Mouse (Mus musculus) MEL (cell line): ENCODE results near the gene Olfr924. TPM values are rescaled to one million over a fixed set of nuclear protein-coding genes. Genes with fewer than 3 reads are reported as not detected.

Experiments
- DNase-seq: peaks from one replicate; pipeline ENCODE4 v3.0.0; 2011; ENCODE audit warnings: low read depth, low spot score
- H3K27ac ChIP-seq: 2 replicates; pipeline ENCODE4 v1.5.1; 2012; ENCODE audit warnings: low read depth, mild to moderate bottlenecking, control low read depth, low read length, moderate library complexity; ENCODE audit not compliant: control insufficient read depth
- H3K27me3 ChIP-seq, 2 experiments: fragments of 150-350 bp in 1 of 2; sonication (generic) in 1 of 2; 2 replicates each; pipeline ENCODE4 v1.6.1; 2012; ENCODE audit warnings: low read length in 2 of 2, mild to moderate bottlenecking in 2 of 2, improper control_type of control experiment in 1 of 2, moderate library complexity in 1 of 2; ENCODE audit not compliant: insufficient read depth in 2 of 2, control insufficient read depth in 1 of 2
- H3K36me3 ChIP-seq, 2 experiments: 2 replicates each; pipeline ENCODE4 v1.6.1; 2012 to 2014; ENCODE audit warnings: low read length in 2 of 2, improper control_type of control experiment in 1 of 2, inconsistent platforms in 1 of 2, mild to moderate bottlenecking in 1 of 2; ENCODE audit not compliant: insufficient read depth in 2 of 2, control insufficient read depth in 1 of 2
- H3K4me1 ChIP-seq, 2 experiments: fragments of 150-350 bp in 1 of 2; sonication (generic) in 1 of 2; 2 replicates each; pipeline ENCODE4 v1.6.1; 2012; ENCODE audit warnings: low read length in 2 of 2, improper control_type of control experiment in 1 of 2, mild to moderate bottlenecking in 1 of 2; ENCODE audit not compliant: insufficient read depth in 2 of 2, control insufficient read depth in 1 of 2
- H3K4me3 ChIP-seq, 2 experiments: fragments of 150-350 bp in 1 of 2; sonication (generic) in 1 of 2; 2 replicates each; pipeline ENCODE4 v1.5.1; 2012; ENCODE audit warnings: low read depth in 2 of 2, low read length in 2 of 2, mild to moderate bottlenecking in 2 of 2, moderate library complexity in 2 of 2, control low read depth in 1 of 2, improper control_type of control experiment in 1 of 2; ENCODE audit not compliant: control insufficient read depth in 1 of 2, insufficient read depth in 1 of 2
- H3K79me2 ChIP-seq: 2 replicates; pipeline ENCODE4 v1.6.1; 2012; ENCODE audit warnings: mild to moderate bottlenecking, low read length, moderate library complexity; ENCODE audit not compliant: control insufficient read depth, poor library complexity, insufficient read depth
- H3K9ac ChIP-seq: 2 replicates; pipeline ENCODE4 v1.6.1; 2012; ENCODE audit warnings: low read depth, mild to moderate bottlenecking, control low read depth, low read length, moderate library complexity; ENCODE audit not compliant: control insufficient read depth, poor library complexity, severe bottlenecking
- H3K9me3 ChIP-seq: fragments of 150-350 bp; sonication (generic); replicated peaks from 2 replicates; pipeline ENCODE4 v1.6.1; 2012; ENCODE audit warnings: mild to moderate bottlenecking, low read length, improper control_type of control experiment, moderate library complexity; ENCODE audit not compliant: insufficient read depth
- CHD1 ChIP-seq: IDR thresholded peaks from 2 replicates; pipeline ENCODE4 v1.6.1; 2012; ENCODE audit warnings: low read depth, mild to moderate bottlenecking, inconsistent platforms, low read length, improper control_type of control experiment
- CHD2 ChIP-seq: IDR thresholded peaks from 2 replicates; pipeline ENCODE4 v1.6.1; 2011; ENCODE audit warnings: low read length, improper control_type of control experiment
- CTCF ChIP-seq, 3 experiments: IDR thresholded peaks in 2 of 3; conservative IDR thresholded peaks in 1 of 3; 2 replicates each; pipeline ENCODE4 v1.5.1; 2011 to 2012; ENCODE audit warnings: low read length in 3 of 3, low read depth in 2 of 3, mild to moderate bottlenecking in 2 of 3, improper control_type of control experiment in 1 of 3, inconsistent platforms in 1 of 3, mixed read lengths in 1 of 3, moderate library complexity in 1 of 3; ENCODE audit not compliant: control insufficient read depth in 1 of 3, insufficient read depth in 1 of 3, poor library complexity in 1 of 3, severe bottlenecking in 1 of 3
- ELF1 ChIP-seq: IDR thresholded peaks from 2 replicates; pipeline ENCODE4 v1.6.1; 2014; ENCODE audit warnings: low read depth, mild to moderate bottlenecking, inconsistent platforms, low read length, improper control_type of control experiment, moderate library complexity
- EP300 ChIP-seq, 2 experiments: IDR thresholded peaks; 2 replicates each; pipeline ENCODE4 v1.6.1; 2011; ENCODE audit warnings: improper control_type of control experiment in 2 of 2, low read length in 2 of 2, low read depth in 1 of 2, mild to moderate bottlenecking in 1 of 2
- ETS1 ChIP-seq: IDR thresholded peaks from 2 replicates; pipeline ENCODE4 v1.6.1; 2012; ENCODE audit warnings: low read depth, mild to moderate bottlenecking, inconsistent platforms, low read length, improper control_type of control experiment, moderate library complexity
- GABPA ChIP-seq: IDR thresholded peaks from 2 replicates; pipeline ENCODE4 v1.6.1; 2012; ENCODE audit warnings: low read depth, mild to moderate bottlenecking, inconsistent platforms, low read length, improper control_type of control experiment, moderate library complexity
- GATA1 ChIP-seq: IDR thresholded peaks from 2 replicates; pipeline ENCODE4 v1.6.1; 2011; ENCODE audit warnings: low read depth, low read length, improper control_type of control experiment
- MAFK ChIP-seq: IDR thresholded peaks from 2 replicates; pipeline ENCODE4 v1.6.1; 2011; ENCODE audit warnings: low read depth, mild to moderate bottlenecking, low read length, improper control_type of control experiment, borderline replicate concordance
- MAZ ChIP-seq: IDR thresholded peaks from 2 replicates; pipeline ENCODE4 v1.6.1; 2012; ENCODE audit warnings: low read depth, mild to moderate bottlenecking, inconsistent platforms, low read length, improper control_type of control experiment
- MEF2A ChIP-seq: IDR thresholded peaks from 2 replicates; pipeline ENCODE4 v1.6.1; 2014; ENCODE audit warnings: low read depth, mild to moderate bottlenecking, inconsistent platforms, low read length, improper control_type of control experiment; ENCODE audit not compliant: poor library complexity, insufficient replicate concordance, severe bottlenecking; ENCODE audit errors: extremely low read depth
- MXI1 ChIP-seq: IDR thresholded peaks from 2 replicates; pipeline ENCODE4 v1.6.1; 2011; ENCODE audit warnings: mild to moderate bottlenecking, low read depth, low read length, improper control_type of control experiment
- MYC ChIP-seq: IDR thresholded peaks from 2 replicates; pipeline ENCODE4 v1.6.1; 2011; ENCODE audit warnings: low read depth, mild to moderate bottlenecking, low read length, improper control_type of control experiment, moderate library complexity
- NELFE ChIP-seq: IDR thresholded peaks from 2 replicates; pipeline ENCODE4 v1.6.1; 2011; ENCODE audit warnings: low read depth, low read length, improper control_type of control experiment
- NRF1 ChIP-seq: IDR thresholded peaks from 2 replicates; pipeline ENCODE4 v1.6.1; 2014; ENCODE audit warnings: low read depth, mild to moderate bottlenecking, inconsistent platforms, low read length, improper control_type of control experiment, moderate library complexity; ENCODE audit not compliant: poor library complexity, insufficient read depth, severe bottlenecking
- POLR2A ChIP-seq, 2 experiments: IDR thresholded peaks; 2 replicates each; pipeline ENCODE4 v1.6.1; 2011 to 2012; ENCODE audit warnings: low read length in 2 of 2, mild to moderate bottlenecking in 2 of 2, control low read depth in 1 of 2, improper control_type of control experiment in 1 of 2, low read depth in 1 of 2, moderate library complexity in 1 of 2; ENCODE audit not compliant: control insufficient read depth in 1 of 2, insufficient read depth in 1 of 2, poor library complexity in 1 of 2
- POLR2AphosphoS2 ChIP-seq: IDR thresholded peaks from 2 replicates; pipeline ENCODE4 v1.6.1; 2011; ENCODE audit warnings: low read length, improper control_type of control experiment
- POLR2AphosphoS5 ChIP-seq: IDR thresholded peaks from 2 replicates; pipeline ENCODE4 v1.6.1; 2012; ENCODE audit warnings: low read depth, borderline replicate concordance, mild to moderate bottlenecking, inconsistent platforms, low read length, moderate library complexity, mixed read lengths
- RAD21 ChIP-seq: IDR thresholded peaks from 2 replicates; pipeline ENCODE4 v1.6.1; 2011; ENCODE audit warnings: mild to moderate bottlenecking, low read depth, low read length, improper control_type of control experiment
- RCOR1 ChIP-seq: IDR thresholded peaks from 2 replicates; pipeline ENCODE4 v1.6.1; 2012; ENCODE audit warnings: low read depth, mild to moderate bottlenecking, inconsistent platforms, low read length, improper control_type of control experiment
- SIN3A ChIP-seq: IDR thresholded peaks from 2 replicates; pipeline ENCODE4 v1.6.1; 2012; ENCODE audit warnings: low read length, improper control_type of control experiment, inconsistent platforms
- TAL1 ChIP-seq: IDR thresholded peaks from 2 replicates; pipeline ENCODE4 v1.6.1; 2012; ENCODE audit warnings: mild to moderate bottlenecking, inconsistent platforms, low read length, moderate library complexity, mixed read lengths
- TBP ChIP-seq: IDR thresholded peaks from 2 replicates; pipeline ENCODE4 v1.8.0; 2011; ENCODE audit warnings: low read depth, low read length, improper control_type of control experiment
- UBTF ChIP-seq: IDR thresholded peaks from 2 replicates; pipeline ENCODE4 v1.6.1; 2012; ENCODE audit warnings: low read depth, mild to moderate bottlenecking, inconsistent platforms, low read length, improper control_type of control experiment, moderate library complexity, borderline replicate concordance; ENCODE audit not compliant: insufficient read depth
- USF1 ChIP-seq: IDR thresholded peaks from 2 replicates; pipeline ENCODE4 v1.6.1; 2014; ENCODE audit warnings: low read depth, mild to moderate bottlenecking, inconsistent platforms, low read length, improper control_type of control experiment, moderate library complexity
- ZC3H11A ChIP-seq: IDR thresholded peaks from 2 replicates; pipeline ENCODE4 v1.6.1; 2012; ENCODE audit warnings: low read depth, mild to moderate bottlenecking, inconsistent platforms, low read length, improper control_type of control experiment
- ZKSCAN1 ChIP-seq: IDR thresholded peaks from 2 replicates; pipeline ENCODE4 v1.6.1; 2012; ENCODE audit warnings: low read depth, mild to moderate bottlenecking, inconsistent platforms, low read length, improper control_type of control experiment, moderate library complexity
- ZMIZ1 ChIP-seq: IDR thresholded peaks from 2 replicates; pipeline ENCODE4 v1.6.1; 2012; ENCODE audit warnings: low read depth, mild to moderate bottlenecking, inconsistent platforms, low read length, improper control_type of control experiment, moderate library complexity
- polyA plus RNA-seq, 2 experiments: library from polyadenylated mRNA; stranded (reverse) in 1 of 2; unstranded in 1 of 2; fragments of >175 nt in 1 of 2; fragments of >200 nt in 1 of 2; gene quantifications; 2 replicates each; pipeline versions ENCODE4 v1.2.1 to v1.2.4; 2012; ENCODE audit warnings: low replicate concordance in 2 of 2, low read depth in 1 of 2; ENCODE audit not compliant: insufficient read length in 2 of 2, insufficient read depth in 1 of 2, missing spikeins in 1 of 2
- total RNA-seq: library from RNA; depleted of rRNA; stranded (reverse); fragments of 300-350 nt; gene quantifications from 2 replicates; pipeline ENCODE4 v1.2.3, GENCODE M21; 2012

Olfr924 gene
- total and polyA plus RNA-seq, 3 experiments: not detected

GRCm38 (mm10) chr9:38826245-38826644, 18.0 kb upstream of the Olfr924 start, which contains the start of gene Olfr923:
TSS of gene Olfr923 (plus strand) at chr9:38826545.
- Histone ChIP-seq H3K36me3 (no peaks in the 10 kb centered on the region), H3K79me2 (no peaks in the 10 kb centered on the region), H3K4me1 (no peaks in the 10 kb centered on the region), H3K27ac (no peak within 1 kb of the TSS), H3K4me3 (no peak within 1 kb of the TSS), H3K9ac (no peak within 1 kb of the TSS), H3K9me3 (no peaks in the 10 kb centered on the region), H3K27me3 (no peaks in the 10 kb centered on the region)
- no peak for DNase-seq
- TF ChIP-seq CHD2 (no peak), ZC3H11A (no peak), ELF1 (no peak), MEF2A (no peak), RAD21 (no peak), ZMIZ1 (no peak), CTCF (IDR thresholded peaks at IDR 0.05 in 2 of 3, conservative IDR thresholded peaks at IDR 0.05 in 1 of 3; ENCODE audit: control insufficient read depth in 1 of 3, insufficient read depth in 1 of 3, low read depth in 2 of 3, low read length in 3 of 3, poor library complexity in 1 of 3, severe bottlenecking in 1 of 3) (no peak), ETS1 (no peak), GABPA (no peak), TAL1 (no peak), MYC (no peak), SIN3A (no peak), GATA1 (no peak), EP300 (IDR thresholded peaks at IDR 0.05; ENCODE audit: low read depth in 1 of 2, low read length in 2 of 2) (no peak), USF1 (no peak), MAFK (no peak), NRF1 (no peak), POLR2AphosphoS2 (no peak)

- no peaks in the 10 kb centered on the region for H3K36me3 ChIP-seq
Observed at GRCm38 (mm10) chr9:38833027-38833426, 11.2 kb upstream of the Olfr924 start.

More at GRCm38 (mm10) chr9:38833027-38833426, 11.2 kb upstream of the Olfr924 start:
- Histone ChIP-seq H3K4me3 (no peak overlapping the region), H3K27ac (no peak overlapping the region), H3K9me3 (no peaks in the 10 kb centered on the region), H3K9ac (no peak overlapping the region), H3K79me2 (no peaks in the 10 kb centered on the region), H3K27me3 (no peaks in the 10 kb centered on the region), H3K4me1 (no peaks in the 10 kb centered on the region)
- DNase-seq: no peak
- TF ChIP-seq CHD1 (no peak), GABPA (no peak), SIN3A (no peak), ETS1 (no peak), MEF2A (no peak), POLR2AphosphoS5 (no peak), TAL1 (no peak), NELFE (no peak), ZKSCAN1 (no peak), MAFK (no peak), UBTF (no peak), TBP (no peak), POLR2AphosphoS2 (no peak), MAZ (no peak), MXI1 (no peak), CHD2 (no peak), RAD21 (no peak), RCOR1 (no peak), POLR2A (IDR thresholded peaks at IDR 0.05; ENCODE audit: control insufficient read depth in 1 of 2, insufficient read depth in 1 of 2, low read depth in 1 of 2, low read length in 2 of 2, poor library complexity in 1 of 2) (no peak), CTCF (IDR thresholded peaks at IDR 0.05 in 2 of 3, conservative IDR thresholded peaks at IDR 0.05 in 1 of 3; ENCODE audit: control insufficient read depth in 1 of 3, insufficient read depth in 1 of 3, low read depth in 2 of 3, low read length in 3 of 3, poor library complexity in 1 of 3, severe bottlenecking in 1 of 3) (no peak)
